Mouse (Mus musculus) heart, postnatal 0 days (tissue): Measurements from ENCODE around the gene Rere.

ENCODE experiments used
- CTCF ChIP-seq: IDR thresholded peaks from 2 replicates; pipeline ENCODE4 v1.5.1; 2016; ENCODE audit warnings: antibody characterized with exemption, control low read depth, low read depth
- EP300 ChIP-seq: IDR thresholded peaks from 2 replicates; pipeline ENCODE4 v1.6.1; 2016; ENCODE audit warnings: antibody characterized with exemption, low read depth

GRCm38 (mm10) chr4:150340796-150341525, 59.5 kb downstream of the Rere start:
- TF ChIP-seq EP300 (no peak), CTCF (no peak)
